Mouse (Mus musculus) MEL (cell line): ENCODE results near the gene Slc16a10.

Source experiments
- CTCF ChIP-seq, 3 experiments: IDR thresholded peaks in 2 of 3; conservative IDR thresholded peaks in 1 of 3; 2 replicates each; pipeline ENCODE4 v1.5.1; 2011 to 2012; ENCODE audit warnings: low read length in 3 of 3, low read depth in 2 of 3, mild to moderate bottlenecking in 2 of 3, improper control_type of control experiment in 1 of 3, inconsistent platforms in 1 of 3, mixed read lengths in 1 of 3, moderate library complexity in 1 of 3; ENCODE audit not compliant: control insufficient read depth in 1 of 3, insufficient read depth in 1 of 3, poor library complexity in 1 of 3, severe bottlenecking in 1 of 3
- EP300 ChIP-seq, 2 experiments: IDR thresholded peaks; 2 replicates each; pipeline ENCODE4 v1.6.1; 2011; ENCODE audit warnings: improper control_type of control experiment in 2 of 2, low read length in 2 of 2, low read depth in 1 of 2, mild to moderate bottlenecking in 1 of 2
- GATA1 ChIP-seq: IDR thresholded peaks from 2 replicates; pipeline ENCODE4 v1.6.1; 2011; ENCODE audit warnings: low read depth, low read length, improper control_type of control experiment
- USF1 ChIP-seq: IDR thresholded peaks from 2 replicates; pipeline ENCODE4 v1.6.1; 2014; ENCODE audit warnings: low read depth, mild to moderate bottlenecking, inconsistent platforms, low read length, improper control_type of control experiment, moderate library complexity

- TF ChIP-seq CTCF (IDR thresholded peaks at IDR 0.05 in 2 of 3, conservative IDR thresholded peaks at IDR 0.05 in 1 of 3; ENCODE audit: control insufficient read depth in 1 of 3, insufficient read depth in 1 of 3, low read depth in 2 of 3, low read length in 3 of 3, poor library complexity in 1 of 3, severe bottlenecking in 1 of 3): no peak
- TF ChIP-seq GATA1: no peak
- no peak for TF ChIP-seq USF1
- no peak for TF ChIP-seq EP300 (IDR thresholded peaks at IDR 0.05; ENCODE audit: low read depth in 1 of 2, low read length in 2 of 2)
These were observed 29.8 kb downstream of the Slc16a10 start for GRCm38 (mm10) chr10:40112256-40112655.
